Mouse (Mus musculus): ENCODE results near the gene Plcb2. TPM values are rescaled to one million over a fixed set of nuclear protein-coding genes. Genes with fewer than 3 reads are reported as not detected.
A peak's percentile ranks its signal among the peaks of the same experiment; 100 is the strongest.

Plcb2 gene
- polyA plus RNA-seq (2012; rRNA removed), result 0.95 and 1.1 TPM in 2 replicates

GRCm38 (mm10) chr2:118728337-118728736 is at the start of gene Plcb2:
Gene Plcb2, minus strand, starts transcription at chr2:118728438.
- no peak for DNase-seq (ENCODE audit: low read depth)

GRCm38 (mm10) chr2:118776295-118776694 is 48.1 kb upstream of the Plcb2 start:
- no peak for DNase-seq (ENCODE audit: low read depth)
- TF ChIP-seq POLR2A (IDR thresholded peaks at IDR 0.05; ENCODE audit: borderline replicate concordance, extremely low read depth, insufficient read depth, insufficient read length, poor library complexity, severe bottlenecking), result no peak
- TF ChIP-seq CTCF (IDR thresholded peaks at IDR 0.05; ENCODE audit: borderline replicate concordance, extremely low read depth, insufficient read depth, insufficient read length), result no peak

More at GRCm38 (mm10) chr2:118728337-118728736, at the start of gene Plcb2:
- TF ChIP-seq CTCF (IDR thresholded peaks at IDR 0.05; ENCODE audit: borderline replicate concordance, extremely low read depth, insufficient read depth, insufficient read length) (no peak), POLR2A (IDR thresholded peaks at IDR 0.05; ENCODE audit: borderline replicate concordance, extremely low read depth, insufficient read depth, insufficient read length, poor library complexity, severe bottlenecking) (no peak)

- TF ChIP-seq CTCF (IDR thresholded peaks at IDR 0.05; ENCODE audit: borderline replicate concordance, extremely low read depth, insufficient read depth, insufficient read length) (no peak), POLR2A (IDR thresholded peaks at IDR 0.05; ENCODE audit: borderline replicate concordance, extremely low read depth, insufficient read depth, insufficient read length, poor library complexity, severe bottlenecking) (no peak)
- peak; percentile 83 for DNase-seq (ENCODE audit: low read depth)
These were observed 47.6 kb upstream of the Plcb2 start for GRCm38 (mm10) chr2:118775846-118776245.

GRCm38 (mm10) chr2:118775396-118775795 is 47.2 kb upstream of the Plcb2 start:
- TF ChIP-seq CTCF (IDR thresholded peaks at IDR 0.05; ENCODE audit: borderline replicate concordance, extremely low read depth, insufficient read depth, insufficient read length) (no peak), POLR2A (IDR thresholded peaks at IDR 0.05; ENCODE audit: borderline replicate concordance, extremely low read depth, insufficient read depth, insufficient read length, poor library complexity, severe bottlenecking) (no peak)
- peak; percentile 57 for DNase-seq (ENCODE audit: low read depth)

- TF ChIP-seq CTCF (IDR thresholded peaks at IDR 0.05; ENCODE audit: borderline replicate concordance, extremely low read depth, insufficient read depth, insufficient read length) (no peak), POLR2A (IDR thresholded peaks at IDR 0.05; ENCODE audit: borderline replicate concordance, extremely low read depth, insufficient read depth, insufficient read length, poor library complexity, severe bottlenecking) (no peak)
- no peak for DNase-seq (ENCODE audit: low read depth)
These were observed 46.3 kb upstream of the Plcb2 start for GRCm38 (mm10) chr2:118774536-118774935.

GRCm38 (mm10) chr2:118772158-118772874 is 44.1 kb upstream of the Plcb2 start, which contains the start of gene Phgr1:
Gene Phgr1, plus strand, starts transcription at chr2:118772769.
- no peak for TF ChIP-seq POLR2A (IDR thresholded peaks at IDR 0.05; ENCODE audit: borderline replicate concordance, extremely low read depth, insufficient read depth, insufficient read length, poor library complexity, severe bottlenecking)
- TF ChIP-seq CTCF (IDR thresholded peaks at IDR 0.05; ENCODE audit: borderline replicate concordance, extremely low read depth, insufficient read depth, insufficient read length), result no peak
- no peak for DNase-seq (ENCODE audit: low read depth)

- no peak for TF ChIP-seq CTCF (IDR thresholded peaks at IDR 0.05; ENCODE audit: borderline replicate concordance, extremely low read depth, insufficient read depth, insufficient read length)
- TF ChIP-seq POLR2A (IDR thresholded peaks at IDR 0.05; ENCODE audit: borderline replicate concordance, extremely low read depth, insufficient read depth, insufficient read length, poor library complexity, severe bottlenecking), result no peak
These were observed 38.1 kb upstream of the Plcb2 start for GRCm38 (mm10) chr2:118766041-118767033.

GRCm38 (mm10) chr2:118764875-118765274 is 36.6 kb upstream of the Plcb2 start:
- no peak for DNase-seq (ENCODE audit: low read depth)
- no peak for TF ChIP-seq POLR2A (IDR thresholded peaks at IDR 0.05; ENCODE audit: borderline replicate concordance, extremely low read depth, insufficient read depth, insufficient read length, poor library complexity, severe bottlenecking)
- no peak for TF ChIP-seq CTCF (IDR thresholded peaks at IDR 0.05; ENCODE audit: borderline replicate concordance, extremely low read depth, insufficient read depth, insufficient read length)

More at GRCm38 (mm10) chr2:118766041-118767033, 38.1 kb upstream of the Plcb2 start:
- DNase-seq (ENCODE audit: low read depth), result no peak

- peak; percentile 78 for DNase-seq (ENCODE audit: low read depth)
- TF ChIP-seq CTCF (IDR thresholded peaks at IDR 0.05; ENCODE audit: borderline replicate concordance, extremely low read depth, insufficient read depth, insufficient read length) (peak; percentile 73), POLR2A (IDR thresholded peaks at IDR 0.05; ENCODE audit: borderline replicate concordance, extremely low read depth, insufficient read depth, insufficient read length, poor library complexity, severe bottlenecking) (no peak)
These were observed 36.0 kb upstream of the Plcb2 start for GRCm38 (mm10) chr2:118764094-118764831.

- TF ChIP-seq CTCF (IDR thresholded peaks at IDR 0.05; ENCODE audit: borderline replicate concordance, extremely low read depth, insufficient read depth, insufficient read length) (no peak), POLR2A (IDR thresholded peaks at IDR 0.05; ENCODE audit: borderline replicate concordance, extremely low read depth, insufficient read depth, insufficient read length, poor library complexity, severe bottlenecking) (no peak)
- DNase-seq (ENCODE audit: low read depth), result peak; percentile 44
These were observed 35.2 kb upstream of the Plcb2 start for GRCm38 (mm10) chr2:118763469-118763868.
